ENCODE assay signal across 23 mouse cellular contexts in the genomic region with DNA sequence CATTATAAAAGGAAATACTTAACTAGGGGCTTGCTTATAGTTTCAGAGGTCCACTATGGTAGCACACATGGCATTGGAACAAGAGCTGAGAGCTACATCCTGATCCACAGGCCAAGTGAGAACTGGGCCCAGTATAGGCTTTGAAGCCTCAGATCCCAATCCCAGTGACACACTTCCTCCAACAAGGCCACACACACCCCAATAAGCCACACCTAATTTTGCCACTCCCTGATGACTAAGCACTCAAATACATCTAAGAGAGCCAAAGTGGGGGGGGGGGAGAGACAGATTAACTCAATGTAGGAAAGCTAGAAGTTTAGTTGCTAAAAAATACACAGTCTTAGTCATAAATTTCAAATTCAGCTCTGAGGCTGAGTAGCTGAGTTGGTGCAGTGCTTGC. TPM values are rescaled to one million over a fixed set of nuclear protein-coding genes. Genes with fewer than 3 reads are reported as not detected.
DNase-seq lines count a peak whose midpoint lies in the region; ATAC-seq lines count a peak whose summit lies in the region.
"Had no signal": no experiment of that assay in that cellular context is flagged by ENCODE, and none has a peak within 500 bp of the region (broad histone marks: within the 10 kb centered on the region; RNA-seq: fewer than 3 reads in every experiment).

No protein-coding gene starts in this region.

- H3K4me1 ChIP-seq in liver, embryonic 16.5 days (ENCODE audit: control insufficient read depth, low read depth, low read length) = peaks cover 7% of the 10 kb centered on the region
- no peaks in the 10 kb centered on the region for H3K4me1 ChIP-seq in intestine, embryonic 16.5 days (ENCODE audit: control insufficient read depth, insufficient read depth, low read length)
- no peaks in the 10 kb centered on the region for H3K4me1 ChIP-seq in hindbrain, embryonic 10.5 days (replicated peaks)
- H3K4me1 ChIP-seq: embryonic facial prominence, embryonic 15.5 days; limb, embryonic 12.5 days; stomach, embryonic 15.5 days had no signal

- H3K9me3 ChIP-seq in liver, embryonic 16.5 days (replicated peaks; ENCODE audit: control insufficient read depth, low read length) = no peaks in the 10 kb centered on the region
- no peaks in the 10 kb centered on the region for H3K9me3 ChIP-seq in intestine, embryonic 16.5 days (ENCODE audit: control insufficient read depth, low read length)
- H3K9me3 ChIP-seq in hindbrain, embryonic 10.5 days = no peaks in the 10 kb centered on the region
- H3K9me3 ChIP-seq: embryonic facial prominence, embryonic 15.5 days; limb, embryonic 12.5 days; stomach, embryonic 15.5 days had no signal

- H3K4me3 ChIP-seq in liver, embryonic 16.5 days (ENCODE audit: low read depth, low read length) = no peak overlapping the region
- H3K4me3 ChIP-seq in intestine, embryonic 16.5 days (ENCODE audit: low read length) = no peak overlapping the region
- H3K4me3 ChIP-seq in hindbrain, embryonic 10.5 days = no peak overlapping the region
- H3K4me3 ChIP-seq: embryonic facial prominence, embryonic 15.5 days; gastrocnemius, adult 2 months; limb, embryonic 12.5 days; stomach, embryonic 15.5 days had no signal

- no peak overlapping the region for H3K4me2 ChIP-seq in liver, embryonic 16.5 days (ENCODE audit: low read depth, low read length)
- H3K4me2 ChIP-seq in intestine, embryonic 16.5 days (ENCODE audit: low read depth, low read length) = no peak overlapping the region
- H3K4me2 ChIP-seq: embryonic facial prominence, embryonic 15.5 days; hindbrain, embryonic 14.5 days; limb, embryonic 12.5 days; midbrain, embryonic 11.5 days; stomach, embryonic 15.5 days had no signal

- peak; percentile 69; the same call in 1 of the 2 replicates for ATAC-seq in liver, embryonic 16.5 days (ENCODE audit: low read depth)
- ATAC-seq in intestine, embryonic 16.5 days = no peak
- ATAC-seq: activated CD4-positive, CD25-positive, alpha-beta regulatory T cell, adult 4 months had no signal

- peaks cover 28% of the 10 kb centered on the region for H3K36me3 ChIP-seq in liver, embryonic 16.5 days (ENCODE audit: control insufficient read depth, insufficient read depth)
- H3K36me3 ChIP-seq in intestine, embryonic 16.5 days (ENCODE audit: control insufficient read depth, insufficient read depth, low read length) = peaks cover 7% of the 10 kb centered on the region
- H3K36me3 ChIP-seq in hindbrain, embryonic 10.5 days = peaks cover 97% of the 10 kb centered on the region

- H3K27me3 ChIP-seq in liver, embryonic 16.5 days (ENCODE audit: control insufficient read depth, insufficient read depth, low read depth, low read length) = no peaks in the 10 kb centered on the region
- H3K27me3 ChIP-seq in intestine, embryonic 16.5 days (replicated peaks; ENCODE audit: control insufficient read depth, insufficient read depth, low read length) = no peaks in the 10 kb centered on the region
- no peaks in the 10 kb centered on the region for H3K27me3 ChIP-seq in hindbrain, embryonic 10.5 days (ENCODE audit: insufficient read depth, poor library complexity, severe bottlenecking)
- H3K27me3 ChIP-seq: CH12.LX; embryonic facial prominence, embryonic 15.5 days; limb, embryonic 12.5 days; stomach, embryonic 15.5 days had no signal

- no peak overlapping the region for H3K9ac ChIP-seq in liver, embryonic 16.5 days (ENCODE audit: low read depth, low read length)
- H3K9ac ChIP-seq in intestine, embryonic 16.5 days (ENCODE audit: low read depth, low read length) = no peak overlapping the region
- H3K9ac ChIP-seq: embryonic facial prominence, embryonic 15.5 days; hindbrain, embryonic 14.5 days; limb, embryonic 12.5 days; stomach, embryonic 15.5 days had no signal

- no peak overlapping the region for H3K27ac ChIP-seq in liver, embryonic 16.5 days (ENCODE audit: low read length)
- H3K27ac ChIP-seq in intestine, embryonic 16.5 days (ENCODE audit: low read length) = no peak overlapping the region
- H3K27ac ChIP-seq in hindbrain, embryonic 10.5 days = no peak overlapping the region
- H3K27ac ChIP-seq: embryonic facial prominence, embryonic 15.5 days; hindbrain, embryonic 14.5 days; limb, embryonic 12.5 days; stomach, embryonic 15.5 days had no signal

- peak; percentile 88 for DNase-seq in 3T3-L1 (ENCODE audit: low read depth, low spot score)
- DNase-seq in ES-CJ7 (ENCODE audit: low read depth, low spot score) = peak; percentile 28
- peak; percentile 29 for DNase-seq in ZHBTc4 (ENCODE audit: low read depth, low spot score)
- no peak for DNase-seq in left cerebral cortex, adult 8-10 months (ENCODE audit: low spot score in 2 of 2)
- no peak for DNase-seq in thymus, postnatal 4 days
- no peak for DNase-seq in hindbrain, embryonic 10.5 days (ENCODE audit: low spot score)
- DNase-seq: cerebellum, adult 2 months; gastrocnemius, adult 2 months; heart, adult 11 months; kidney, adult 9 months; kidney, postnatal 4 days; lung, postnatal 14 days; retina, postnatal 1 day; thymus, postnatal 14 days had no signal

RNA-seq across cellular contexts. Expression of a gene that starts 10.2 kb away (rescaled TPM):
- polyA plus RNA-seq in liver, embryonic 16.5 days (2015; fragmentation: Nextera tagmentation; extraction: Ambion mirVana) = 66.6 and 67.0 TPM in 2 replicates
- 100 to 1,000 TPM; 117 to 135 (median 124) TPM for total RNA-seq in left cerebral cortex, adult 8-10 months (2022)
- polyA plus RNA-seq in intestine, embryonic 16.5 days (2015; fragmentation: Nextera tagmentation; extraction: Ambion mirVana) = 169 and 178 TPM in 2 replicates
- polyA plus RNA-seq in hindbrain, embryonic 10.5 days (2016; fragmentation: Nextera tagmentation; extraction: Ambion mirVana) = 217 and 229 TPM in 2 replicates

RNA-seq across cellular contexts. Expression of a gene that starts 21.5 kb away (rescaled TPM):
- polyA plus RNA-seq in liver, embryonic 16.5 days (2015; fragmentation: Nextera tagmentation; extraction: Ambion mirVana) = 84.5 and 88.1 TPM in 2 replicates
- 100 to 1,000 TPM; 101 to 116 (median 111) TPM for total RNA-seq in left cerebral cortex, adult 8-10 months (2022)
- polyA plus RNA-seq in intestine, embryonic 16.5 days (2015; fragmentation: Nextera tagmentation; extraction: Ambion mirVana) = 199 and 233 TPM in 2 replicates
- 293 and 337 TPM in 2 replicates for polyA plus RNA-seq in hindbrain, embryonic 10.5 days (2016; fragmentation: Nextera tagmentation; extraction: Ambion mirVana)

RNA-seq across cellular contexts. Expression of a gene that starts 25.4 kb away (rescaled TPM):
- 10.7 and 12.8 TPM in 2 replicates for polyA plus RNA-seq in liver, embryonic 16.5 days (2015; fragmentation: Nextera tagmentation; extraction: Ambion mirVana)
- total RNA-seq in left cerebral cortex, adult 8-10 months (2022) = 10 to 100 TPM; 18.4 to 23.4 (median 20.7) TPM
- polyA plus RNA-seq in intestine, embryonic 16.5 days (2015; fragmentation: Nextera tagmentation; extraction: Ambion mirVana) = 21.5 and 27.6 TPM in 2 replicates
- 28.3 and 35.7 TPM in 2 replicates for polyA plus RNA-seq in hindbrain, embryonic 10.5 days (2016; fragmentation: Nextera tagmentation; extraction: Ambion mirVana)

RNA-seq across cellular contexts. Expression of a gene that starts 45.2 kb away (rescaled TPM):
- 5.6 and 6.0 TPM in 2 replicates for polyA plus RNA-seq in liver, embryonic 16.5 days (2015; fragmentation: Nextera tagmentation; extraction: Ambion mirVana)
- total RNA-seq in left cerebral cortex, adult 8-10 months (2022) = 10 to 100 TPM in 2 of 4 experiments, 1 to 10 TPM in 2; 9.6 to 10.8 (median 10.2) TPM
- 21.1 and 22.5 TPM in 2 replicates for polyA plus RNA-seq in intestine, embryonic 16.5 days (2015; fragmentation: Nextera tagmentation; extraction: Ambion mirVana)
- polyA plus RNA-seq in hindbrain, embryonic 10.5 days (2016; fragmentation: Nextera tagmentation; extraction: Ambion mirVana) = 5.1 and 8.2 TPM in 2 replicates

Comparison
In these comparisons a context has a peak if more than half of its experiments do, and no peak if none do; other contexts are left out.
1. DNase-seq: peak in 3T3-L1 (single experiment), ES-CJ7 (single experiment) and ZHBTc4 (single experiment); none in left cerebral cortex, adult 8-10 months (0 of 2), thymus, postnatal 4 days (single experiment) and hindbrain, embryonic 10.5 days (single experiment).